Mouse (Mus musculus) ES-CJ7 (cell line): ENCODE measurements at regions not wholly inside any gene's neighbourhood (a gene's known extent, or its start where the extent isn't known, plus 50 kb on each side); places are given as distances from the start of the nearest gene placed in this dataset.
A peak's percentile ranks its signal among the peaks of the same experiment; 100 is the strongest.

ENCODE experiments used
- DNase-seq: peaks from one replicate; pipeline ENCODE4 v3.0.0; 2011; ENCODE audit warnings: low read depth, low spot score

- DNase-seq = no peak
These were observed 289.6 kb upstream of the Epha7 start for GRCm38 (mm10) chr4:28523343-28523742.

GRCm38 (mm10) chr4:28542218-28542617, 270.7 kb upstream of the Epha7 start:
- no peak for DNase-seq

- DNase-seq = no peak
These were observed 270.1 kb upstream of the Epha7 start for GRCm38 (mm10) chr4:28542696-28543328.

- DNase-seq = peak; percentile 3
These were observed 264.6 kb upstream of the Epha7 start for GRCm38 (mm10) chr4:28548231-28548836.

GRCm38 (mm10) chr4:28571092-28571770, 241.7 kb upstream of the Epha7 start:
- DNase-seq = no peak

GRCm38 (mm10) chr4:28588745-28589530, 224.0 kb upstream of the Epha7 start:
- no peak for DNase-seq
